Mouse (Mus musculus) right cerebral cortex, adult 18-20 months (tissue): ENCODE data around the gene Cdkal1.

Experiments
- DNase-seq: peaks from one replicate; pipeline ENCODE4 v3.0.0; 2022; ENCODE audit warnings: mixed read lengths

The Cdkal1 gene

DNA sequence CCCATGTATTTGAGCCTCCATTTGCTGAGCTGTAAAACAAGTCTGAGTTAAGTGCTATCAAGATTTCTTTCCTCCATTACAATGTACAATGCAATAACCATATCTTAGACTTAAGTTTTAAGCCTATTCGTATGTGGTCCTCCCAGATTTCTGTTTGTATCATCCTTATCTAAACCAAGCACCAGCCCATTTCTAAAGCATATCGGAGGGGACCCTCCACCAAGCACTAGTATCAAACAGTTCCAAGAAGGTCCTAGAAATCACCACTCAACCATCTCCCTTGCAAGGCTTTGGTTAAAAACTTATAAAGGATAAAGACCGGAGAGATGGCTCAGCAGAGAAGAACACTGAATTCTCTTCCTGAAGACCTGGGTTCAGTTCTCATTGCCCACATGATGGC, 47.1 kb downstream of the Cdkal1 start:
- DNase-seq: no peak

DNA sequence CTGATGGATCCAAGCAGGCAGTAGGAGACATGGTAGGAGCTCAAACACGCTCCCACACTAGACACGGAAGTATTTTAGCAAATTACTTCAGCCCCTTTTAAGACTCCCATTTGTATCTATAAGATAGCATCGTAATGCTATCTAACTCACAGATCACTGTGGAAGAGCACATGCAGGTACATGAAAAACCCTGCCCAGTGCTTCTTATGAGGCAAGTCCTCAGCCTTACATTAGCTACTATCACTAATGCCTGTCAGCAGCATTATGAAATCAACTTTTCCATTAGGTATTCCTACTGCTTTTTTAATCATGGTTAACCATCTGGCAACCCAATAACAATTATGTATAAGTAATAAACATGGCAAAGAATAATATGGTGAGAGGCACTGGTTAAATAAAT, 47.5 kb downstream of the Cdkal1 start:
- DNase-seq: no peak

- DNase-seq: no peak
These were observed 48.6 kb downstream of the Cdkal1 start for GRCm38 (mm10) chr13:29806871-29807270.

- DNase-seq: no peak
These were observed 50.2 kb downstream of the Cdkal1 start for GRCm38 (mm10) chr13:29805296-29805695.

GRCm38 (mm10) chr13:29804034-29804433, 51.4 kb downstream of the Cdkal1 start:
- DNase-seq: no peak

DNA sequence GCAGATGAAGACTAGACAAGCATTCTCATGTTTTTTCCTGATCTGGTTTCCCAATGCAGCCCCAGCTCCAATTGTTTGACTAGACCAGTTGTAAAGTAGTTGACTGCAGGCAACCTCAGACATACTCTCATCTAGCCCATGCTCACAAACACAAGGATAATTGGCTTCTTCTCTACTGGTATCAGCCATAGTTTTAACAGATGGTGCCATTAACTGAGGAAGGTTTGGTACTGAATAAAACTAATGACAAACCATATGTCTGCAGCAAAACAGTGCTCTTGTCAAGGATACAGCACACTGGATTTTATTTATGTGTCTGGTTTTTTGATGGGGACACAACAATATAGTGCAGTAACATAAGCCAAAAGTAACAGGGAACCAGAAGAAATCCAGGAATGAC, 52.8 kb downstream of the Cdkal1 start:
- DNase-seq: no peak

GRCm38 (mm10) chr13:29800078-29800477, 55.4 kb downstream of the Cdkal1 start:
- no peak for DNase-seq

- DNase-seq: no peak
These were observed 63.4 kb downstream of the Cdkal1 start for GRCm38 (mm10) chr13:29792112-29792511.

DNA sequence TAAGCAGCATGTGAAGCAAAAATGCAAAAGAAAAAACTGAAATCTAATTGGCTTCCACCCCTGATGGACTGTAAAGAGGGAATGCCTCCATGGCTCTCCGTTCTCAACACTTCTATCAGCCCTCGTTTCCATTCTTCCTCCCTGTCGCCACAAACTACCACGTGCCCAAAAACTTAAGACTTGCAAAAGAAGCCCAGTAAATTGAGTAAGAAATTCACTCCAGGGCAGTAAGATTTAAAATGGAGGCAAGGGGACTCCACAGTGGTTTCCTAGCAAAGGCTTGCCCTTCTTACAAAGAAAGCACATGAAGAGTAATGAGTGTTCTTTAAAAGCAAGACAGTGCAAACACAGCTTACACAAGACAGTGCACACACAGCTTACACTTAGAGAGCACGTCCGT, 64.0 kb downstream of the Cdkal1 start:
- DNase-seq: no peak

DNA sequence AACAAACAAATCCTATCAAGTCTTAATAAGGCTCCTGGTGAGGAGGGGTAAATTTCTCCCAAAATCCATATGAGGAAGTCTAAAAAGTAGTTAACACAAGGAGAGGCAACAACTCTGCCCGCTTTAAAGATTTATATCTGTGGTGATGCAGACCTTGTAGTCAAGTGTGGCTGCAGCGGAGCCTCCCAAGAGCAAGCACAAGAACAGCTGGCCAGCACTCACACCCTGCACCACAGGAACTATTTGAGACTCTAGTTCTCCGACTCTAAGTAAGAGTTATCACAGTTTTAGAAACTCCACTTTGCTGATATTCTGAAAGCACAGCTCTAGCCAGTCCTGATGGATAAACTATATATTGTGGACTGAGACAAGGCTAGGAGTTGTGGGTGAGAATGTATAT, 68.5 kb downstream of the Cdkal1 start:
- no peak for DNase-seq

GRCm38 (mm10) chr13:29784894-29785293, 70.6 kb downstream of the Cdkal1 start:
- DNase-seq: no peak

GRCm38 (mm10) chr13:29781332-29781731, 74.1 kb downstream of the Cdkal1 start:
- no peak for DNase-seq

- no peak for DNase-seq
These were observed 74.8 kb downstream of the Cdkal1 start for GRCm38 (mm10) chr13:29780713-29781112.

- no peak for DNase-seq
These were observed 76.0 kb downstream of the Cdkal1 start for GRCm38 (mm10) chr13:29779519-29779918.

DNA sequence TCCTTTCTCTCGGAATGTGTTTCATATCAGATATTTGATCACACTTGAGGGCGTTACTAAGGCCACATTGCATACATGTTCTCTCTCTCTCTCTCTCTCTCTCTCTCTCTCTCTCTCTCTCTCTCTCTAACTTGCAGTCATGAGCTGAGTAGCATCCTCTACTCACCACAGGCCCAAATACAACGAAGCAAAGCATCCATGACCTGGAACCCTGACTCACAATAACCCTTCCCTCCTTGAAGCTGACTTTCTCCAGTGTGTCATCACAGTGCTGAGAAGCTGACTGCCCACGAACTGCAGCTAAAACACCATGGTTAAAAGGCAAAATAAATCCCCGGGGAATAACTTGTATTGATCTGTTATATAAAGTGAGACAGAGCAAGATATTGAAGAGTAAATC, 76.4 kb downstream of the Cdkal1 start:
- DNase-seq: no peak

DNA sequence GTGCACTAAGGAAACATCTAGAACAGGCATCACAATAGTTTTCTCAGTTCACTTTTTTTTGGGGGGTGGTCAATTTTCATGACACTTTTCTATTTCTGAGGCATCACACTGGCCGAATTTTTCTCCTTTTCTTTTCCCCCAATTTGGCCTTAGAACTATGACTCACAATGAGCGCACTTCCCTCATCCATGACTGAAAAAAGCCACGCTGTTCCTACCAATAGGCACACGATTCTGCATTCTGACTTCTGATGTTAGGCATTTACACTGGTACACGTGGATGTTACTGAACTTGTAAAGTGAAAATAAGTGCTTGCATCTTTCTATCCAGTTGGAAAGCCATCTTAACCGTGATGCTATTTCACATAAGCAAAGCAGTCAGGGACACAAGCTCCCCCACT, 77.3 kb downstream of the Cdkal1 start:
- DNase-seq: no peak

DNA sequence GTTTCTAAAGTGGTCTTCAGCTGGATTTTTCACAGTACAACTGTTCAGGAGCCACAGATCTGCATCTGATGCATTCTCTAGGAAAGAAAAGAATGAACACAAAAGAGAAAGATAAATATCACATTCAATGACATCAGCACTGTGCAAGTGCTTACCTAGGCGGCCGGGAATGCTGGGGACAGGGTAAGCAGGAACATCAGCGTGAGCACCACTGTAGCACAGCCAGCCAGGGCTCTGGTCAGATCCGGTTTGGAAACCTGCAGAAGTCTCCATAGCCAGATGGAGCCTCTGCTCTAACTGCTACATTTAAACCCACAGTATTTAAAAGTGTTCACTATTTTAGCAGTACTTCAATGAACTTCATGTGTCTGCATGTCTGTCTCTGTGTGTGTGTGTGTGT, 78.2 kb downstream of the Cdkal1 start:
- DNase-seq: no peak

DNA sequence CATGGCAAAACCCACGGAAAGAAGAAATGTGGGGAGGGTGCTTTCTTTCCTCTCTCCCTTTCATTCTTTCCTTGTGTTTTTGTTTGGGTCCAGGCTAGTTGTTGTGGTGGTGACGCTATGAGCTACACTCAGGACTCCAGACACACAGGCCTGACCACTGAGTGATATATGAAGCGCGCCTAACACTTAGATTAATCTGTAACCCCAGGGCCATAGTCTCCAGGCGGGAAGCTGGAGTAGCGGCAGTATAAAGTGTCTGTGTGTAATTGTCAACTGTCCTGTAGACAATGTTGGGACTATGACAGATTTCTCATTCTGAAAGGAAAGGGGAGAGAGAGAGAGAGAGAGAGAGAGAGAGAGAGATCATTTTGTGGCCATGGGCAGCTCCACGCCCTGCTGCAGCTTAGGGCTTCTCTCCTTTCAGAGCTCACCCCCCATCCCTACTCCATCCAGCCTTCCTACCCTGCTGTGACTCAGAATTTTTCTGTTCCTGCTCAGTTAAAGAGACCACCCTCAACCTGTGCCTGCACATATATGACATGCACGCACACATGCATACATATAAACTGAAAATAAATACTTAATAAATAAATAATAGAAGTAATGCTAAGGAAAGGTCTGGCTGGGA, 79.8 kb downstream of the Cdkal1 start:
- no peak for DNase-seq

- no peak for DNase-seq
These were observed 81.9 kb downstream of the Cdkal1 start for GRCm38 (mm10) chr13:29773563-29773962.

GRCm38 (mm10) chr13:29772970-29773369, 82.5 kb downstream of the Cdkal1 start:
- DNase-seq: no peak

DNA sequence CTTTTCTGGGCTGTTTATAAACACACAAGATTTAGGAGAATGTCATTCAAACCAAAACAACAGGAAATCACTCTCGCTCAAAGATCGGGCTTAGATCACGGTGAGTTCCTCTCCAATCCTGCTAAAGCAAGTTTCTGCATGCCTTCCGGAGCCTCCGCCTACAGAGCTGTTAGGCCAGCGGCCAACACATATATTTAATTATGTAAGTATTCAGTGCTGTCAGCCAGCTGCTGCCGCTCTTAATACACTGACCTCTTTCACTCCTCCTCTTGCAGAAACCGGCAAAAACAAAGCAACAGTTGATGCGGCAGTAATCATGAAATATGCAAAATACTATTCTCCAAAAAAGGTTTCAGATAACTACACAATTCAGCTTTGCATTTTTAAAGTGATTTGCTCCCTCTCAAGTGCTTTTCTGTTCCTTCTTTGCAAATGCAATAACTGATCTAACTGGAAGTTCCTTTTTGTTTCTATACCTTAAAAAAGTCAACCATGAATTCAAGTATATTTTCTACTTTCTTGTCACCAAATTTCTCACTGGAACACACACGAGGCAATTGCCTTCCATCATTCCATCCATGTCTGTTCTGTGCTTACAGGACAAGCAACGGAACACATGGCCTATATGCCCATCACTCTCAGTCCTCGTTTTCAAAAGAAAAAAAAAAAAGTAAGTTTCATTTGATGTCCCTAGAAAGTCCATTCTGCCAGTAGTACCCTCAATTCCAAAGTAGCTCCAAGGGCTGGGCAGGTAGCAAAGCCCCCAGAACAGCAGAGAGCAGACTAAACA, 85.6 kb downstream of the Cdkal1 start:
- peak; percentile 63 for DNase-seq

GRCm38 (mm10) chr13:29768104-29768503, 87.4 kb downstream of the Cdkal1 start:
- DNase-seq: no peak

DNA sequence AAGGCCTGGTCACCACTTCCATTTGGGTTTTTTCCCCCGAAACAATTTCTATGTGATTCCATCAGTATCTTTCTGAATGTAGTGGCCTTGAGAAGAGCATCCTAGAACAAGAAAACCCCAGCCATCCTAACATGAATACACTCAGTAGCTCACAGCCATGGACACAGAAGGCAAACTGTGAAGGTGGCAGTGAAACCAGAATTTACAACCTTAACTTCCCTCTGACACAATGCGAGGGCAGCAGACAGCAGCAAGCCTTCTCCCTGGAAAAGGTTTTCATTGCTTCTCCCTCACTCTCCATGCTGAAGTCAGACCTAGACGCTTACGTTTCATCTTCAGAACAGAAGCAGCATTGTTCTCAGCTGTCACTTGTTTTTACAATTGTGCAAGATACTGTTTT, 87.9 kb downstream of the Cdkal1 start:
- no peak for DNase-seq

DNA sequence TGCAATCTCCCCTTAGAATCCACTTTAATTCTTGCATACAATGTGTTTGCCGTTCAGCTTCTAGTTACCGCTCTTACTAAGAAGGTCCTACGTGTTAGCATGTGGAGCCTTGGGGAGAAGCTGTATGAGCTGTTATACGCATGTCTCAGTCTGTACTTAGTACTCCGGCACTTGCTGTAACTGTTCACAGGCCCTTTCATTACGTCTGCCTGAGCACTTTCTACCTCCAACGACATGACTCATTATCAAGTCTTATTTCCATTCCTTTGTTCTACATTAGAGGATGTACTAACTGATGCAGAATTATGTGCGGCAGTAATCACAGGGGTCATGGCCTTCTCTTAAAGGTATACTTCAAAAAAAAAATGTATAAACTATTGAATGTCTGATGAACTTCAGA, 89.1 kb downstream of the Cdkal1 start:
- no peak for DNase-seq

GRCm38 (mm10) chr13:29765296-29765695, 90.2 kb downstream of the Cdkal1 start:
- no peak for DNase-seq
